Mouse (Mus musculus): ENCODE measurements around the gene Traf5. TPM values are rescaled to one million over a fixed set of nuclear protein-coding genes. Genes with fewer than 3 reads are reported as not detected.

Gene Traf5
- polyA plus RNA-seq, 1 experiment from 2014 or later, result 20.7 TPM

- H3K27ac ChIP-seq (ENCODE audit: low read length), result no peak overlapping the region
- no peaks in the 10 kb centered on the region for H3K27me3 ChIP-seq (replicated peaks; ENCODE audit: control insufficient read depth, insufficient read depth, low read length)
- ATAC-seq, result no peak
- no peak overlapping the region for H3K4me2 ChIP-seq (ENCODE audit: low read depth, low read length)
- no peaks in the 10 kb centered on the region for H3K4me1 ChIP-seq (ENCODE audit: control insufficient read depth, insufficient read depth, low read length)
- H3K36me3 ChIP-seq (ENCODE audit: control insufficient read depth, insufficient read depth, low read length), result peaks cover 10% of the 10 kb centered on the region; the same call in 1 of the 2 replicates
- H3K4me3 ChIP-seq (ENCODE audit: low read length), result no peak overlapping the region
- H3K9me3 ChIP-seq (ENCODE audit: control insufficient read depth, low read length), result no peaks in the 10 kb centered on the region
- no peak overlapping the region for H3K9ac ChIP-seq (ENCODE audit: low read depth, low read length)
- WGBS, result 93% methylated on average over 6 of the region's 6 CpGs
Observed at GRCm38 (mm10) chr1:192116262-192116661, 23.9 kb upstream of the Traf5 start.

- no peaks in the 10 kb centered on the region for H3K9me3 ChIP-seq (ENCODE audit: control insufficient read depth, low read length)
- no peak for ATAC-seq
- H3K27me3 ChIP-seq (replicated peaks; ENCODE audit: control insufficient read depth, insufficient read depth, low read length), result no peaks in the 10 kb centered on the region
- H3K27ac ChIP-seq (ENCODE audit: low read length), result no peak overlapping the region
- no peak overlapping the region for H3K4me3 ChIP-seq (ENCODE audit: low read length)
- peaks cover 14% of the 10 kb centered on the region; the same call in 1 of the 2 replicates for H3K36me3 ChIP-seq (ENCODE audit: control insufficient read depth, insufficient read depth, low read length)
- 86% methylated on average over 1 of the region's 1 CpGs for WGBS
- H3K4me2 ChIP-seq (ENCODE audit: low read depth, low read length), result no peak overlapping the region
- H3K4me1 ChIP-seq (ENCODE audit: control insufficient read depth, insufficient read depth, low read length), result no peaks in the 10 kb centered on the region
- no peak overlapping the region for H3K9ac ChIP-seq (ENCODE audit: low read depth, low read length)
Observed at GRCm38 (mm10) chr1:192115378-192115777, 23.0 kb upstream of the Traf5 start.

- ATAC-seq, result no peak
- Histone ChIP-seq H3K27ac (ENCODE audit: low read length) (no peak overlapping the region), H3K4me3 (ENCODE audit: low read length) (no peak overlapping the region), H3K36me3 (ENCODE audit: control insufficient read depth, insufficient read depth, low read length) (peaks cover 9% of the 10 kb centered on the region; the same call in 1 of the 2 replicates), H3K4me2 (ENCODE audit: low read depth, low read length) (no peak overlapping the region), H3K4me1 (ENCODE audit: control insufficient read depth, insufficient read depth, low read length) (peaks cover 3% of the 10 kb centered on the region; the same call in 1 of the 2 replicates), H3K9me3 (ENCODE audit: control insufficient read depth, low read length) (no peaks in the 10 kb centered on the region), H3K27me3 (replicated peaks; ENCODE audit: control insufficient read depth, insufficient read depth, low read length) (no peaks in the 10 kb centered on the region), H3K9ac (ENCODE audit: low read depth, low read length) (no peak overlapping the region)
- WGBS, result 65% methylated on average over 6 of the region's 6 CpGs
Observed at GRCm38 (mm10) chr1:192109169-192109568, 16.8 kb upstream of the Traf5 start.

GRCm38 (mm10) chr1:192107352-192107751 lies 15.0 kb upstream of the Traf5 start:
- Histone ChIP-seq H3K27me3 (replicated peaks; ENCODE audit: control insufficient read depth, insufficient read depth, low read length) (no peaks in the 10 kb centered on the region), H3K4me1 (ENCODE audit: control insufficient read depth, insufficient read depth, low read length) (peaks cover 7% of the 10 kb centered on the region; the same call in 1 of the 2 replicates), H3K9ac (ENCODE audit: low read depth, low read length) (no peak overlapping the region), H3K4me2 (ENCODE audit: low read depth, low read length) (no peak overlapping the region), H3K27ac (ENCODE audit: low read length) (no peak overlapping the region), H3K36me3 (ENCODE audit: control insufficient read depth, insufficient read depth, low read length) (peaks cover 9% of the 10 kb centered on the region; the same call in 1 of the 2 replicates), H3K4me3 (ENCODE audit: low read length) (no peak overlapping the region), H3K9me3 (ENCODE audit: control insufficient read depth, low read length) (no peaks in the 10 kb centered on the region)
- 24% methylated on average over 2 of the region's 2 CpGs for WGBS
- peak; percentile 88 for ATAC-seq

GRCm38 (mm10) chr1:192105902-192106389 lies 13.6 kb upstream of the Traf5 start:
- H3K4me2 ChIP-seq (ENCODE audit: low read depth, low read length), result no peak overlapping the region
- no peak overlapping the region for H3K9ac ChIP-seq (ENCODE audit: low read depth, low read length)
- H3K4me1 ChIP-seq (ENCODE audit: control insufficient read depth, insufficient read depth, low read length), result peaks cover 7% of the 10 kb centered on the region; the same call in 1 of the 2 replicates
- peaks cover 9% of the 10 kb centered on the region; the same call in 1 of the 2 replicates for H3K36me3 ChIP-seq (ENCODE audit: control insufficient read depth, insufficient read depth, low read length)
- no peak overlapping the region for H3K27ac ChIP-seq (ENCODE audit: low read length)
- 85% methylated on average over 4 of the region's 4 CpGs for WGBS
- H3K27me3 ChIP-seq (replicated peaks; ENCODE audit: control insufficient read depth, insufficient read depth, low read length), result no peaks in the 10 kb centered on the region
- no peak for ATAC-seq
- H3K9me3 ChIP-seq (ENCODE audit: control insufficient read depth, low read length), result no peaks in the 10 kb centered on the region
- no peak overlapping the region for H3K4me3 ChIP-seq (ENCODE audit: low read length)

- Histone ChIP-seq H3K4me1 (ENCODE audit: control insufficient read depth, insufficient read depth, low read length) (peaks cover 7% of the 10 kb centered on the region; the same call in 1 of the 2 replicates), H3K9me3 (ENCODE audit: control insufficient read depth, low read length) (no peaks in the 10 kb centered on the region), H3K9ac (ENCODE audit: low read depth, low read length) (no peak overlapping the region), H3K4me3 (ENCODE audit: low read length) (no peak overlapping the region), H3K27ac (ENCODE audit: low read length) (no peak overlapping the region), H3K36me3 (ENCODE audit: control insufficient read depth, insufficient read depth, low read length) (peaks cover 2% of the 10 kb centered on the region; the same call in 1 of the 2 replicates), H3K27me3 (replicated peaks; ENCODE audit: control insufficient read depth, insufficient read depth, low read length) (no peaks in the 10 kb centered on the region), H3K4me2 (ENCODE audit: low read depth, low read length) (no peak overlapping the region)
- ATAC-seq, result peak; percentile 57
- WGBS, result 93% methylated on average over 9 of the region's 9 CpGs
Observed at GRCm38 (mm10) chr1:192104021-192104420, 11.7 kb upstream of the Traf5 start.

- Histone ChIP-seq H3K36me3 (ENCODE audit: control insufficient read depth, insufficient read depth, low read length) (peaks cover 2% of the 10 kb centered on the region; the same call in 1 of the 2 replicates), H3K9me3 (ENCODE audit: control insufficient read depth, low read length) (no peaks in the 10 kb centered on the region), H3K4me2 (ENCODE audit: low read depth, low read length) (no peak overlapping the region), H3K27me3 (replicated peaks; ENCODE audit: control insufficient read depth, insufficient read depth, low read length) (no peaks in the 10 kb centered on the region), H3K4me3 (ENCODE audit: low read length) (no peak overlapping the region), H3K9ac (ENCODE audit: low read depth, low read length) (no peak overlapping the region), H3K27ac (ENCODE audit: low read length) (no peak overlapping the region), H3K4me1 (ENCODE audit: control insufficient read depth, insufficient read depth, low read length) (peaks cover 7% of the 10 kb centered on the region; the same call in 1 of the 2 replicates)
- no peak for ATAC-seq
- 79% methylated on average over 6 of the region's 6 CpGs for WGBS
Observed at GRCm38 (mm10) chr1:192103176-192103575, 10.8 kb upstream of the Traf5 start.

- Histone ChIP-seq H3K4me3 (ENCODE audit: low read length) (no peak overlapping the region), H3K9ac (ENCODE audit: low read depth, low read length) (no peak overlapping the region), H3K9me3 (ENCODE audit: control insufficient read depth, low read length) (no peaks in the 10 kb centered on the region), H3K4me2 (ENCODE audit: low read depth, low read length) (no peak overlapping the region), H3K36me3 (ENCODE audit: control insufficient read depth, insufficient read depth, low read length) (peaks cover 2% of the 10 kb centered on the region; the same call in 1 of the 2 replicates), H3K4me1 (ENCODE audit: control insufficient read depth, insufficient read depth, low read length) (peaks cover 7% of the 10 kb centered on the region; the same call in 1 of the 2 replicates), H3K27me3 (replicated peaks; ENCODE audit: control insufficient read depth, insufficient read depth, low read length) (no peaks in the 10 kb centered on the region), H3K27ac (ENCODE audit: low read length) (no peak overlapping the region)
- WGBS, result 64% methylated on average over 8 of the region's 8 CpGs
- peak; percentile 74 for ATAC-seq
Observed at GRCm38 (mm10) chr1:192101359-192101758, 9.0 kb upstream of the Traf5 start.

- WGBS, result 93% methylated on average over 11 of the region's 11 CpGs
- Histone ChIP-seq H3K9me3 (ENCODE audit: control insufficient read depth, low read length) (no peaks in the 10 kb centered on the region), H3K9ac (ENCODE audit: low read depth, low read length) (no peak overlapping the region), H3K4me3 (ENCODE audit: low read length) (no peak overlapping the region), H3K27me3 (replicated peaks; ENCODE audit: control insufficient read depth, insufficient read depth, low read length) (no peaks in the 10 kb centered on the region), H3K27ac (ENCODE audit: low read length) (no peak overlapping the region), H3K36me3 (ENCODE audit: control insufficient read depth, insufficient read depth, low read length) (peaks cover 2% of the 10 kb centered on the region; the same call in 1 of the 2 replicates), H3K4me1 (ENCODE audit: control insufficient read depth, insufficient read depth, low read length) (peaks cover 7% of the 10 kb centered on the region; the same call in 1 of the 2 replicates), H3K4me2 (ENCODE audit: low read depth, low read length) (no peak overlapping the region)
- ATAC-seq, result no peak
Observed at GRCm38 (mm10) chr1:192100742-192101141, 8.4 kb upstream of the Traf5 start.

GRCm38 (mm10) chr1:192095626-192096025 lies 3.3 kb upstream of the Traf5 start:
- no peak overlapping the region for H3K27ac ChIP-seq (ENCODE audit: low read length)
- no peak overlapping the region for H3K4me2 ChIP-seq (ENCODE audit: low read depth, low read length)
- H3K4me3 ChIP-seq (ENCODE audit: low read length), result no peak overlapping the region
- no peak for ATAC-seq
- no peak overlapping the region for H3K9ac ChIP-seq (ENCODE audit: low read depth, low read length)
- no peaks in the 10 kb centered on the region for H3K27me3 ChIP-seq (replicated peaks; ENCODE audit: control insufficient read depth, insufficient read depth, low read length)
- peaks cover 6% of the 10 kb centered on the region for H3K4me1 ChIP-seq (ENCODE audit: control insufficient read depth, insufficient read depth, low read length)
- H3K9me3 ChIP-seq (ENCODE audit: control insufficient read depth, low read length), result no peaks in the 10 kb centered on the region
- no peaks in the 10 kb centered on the region; the same call in 1 of the 2 replicates for H3K36me3 ChIP-seq (ENCODE audit: control insufficient read depth, insufficient read depth, low read length)
- 87% methylated on average over 5 of the region's 5 CpGs for WGBS
